Mouse (Mus musculus): ENCODE data around the gene Arg2. TPM values are rescaled to one million over a fixed set of nuclear protein-coding genes. Genes with fewer than 3 reads are reported as not detected.

Arg2 gene
- polyA plus RNA-seq, 1 experiment from 2014 or later: 6.9 TPM

GRCm38 (mm10) chr12:79105312-79105711 lies 25.3 kb upstream of the Arg2 start:
- Histone ChIP-seq H3K4me2 (no peak overlapping the region), H3K27me3 (ENCODE audit: insufficient read depth, low read length) (no peaks in the 10 kb centered on the region), H3K27ac (ENCODE audit: low read depth) (no peak overlapping the region), H3K36me3 (ENCODE audit: insufficient read depth) (no peaks in the 10 kb centered on the region), H3K4me3 (ENCODE audit: low read depth, low read length) (no peak overlapping the region), H3K9ac (no peak overlapping the region), H3K4me1 (ENCODE audit: insufficient read depth) (no peaks in the 10 kb centered on the region), H3K9me3 (ENCODE audit: low read depth, low read length) (no peaks in the 10 kb centered on the region)
- 52% methylated on average over 5 of the region's 5 CpGs for WGBS
- TF ChIP-seq CTCF (IDR thresholded peaks at IDR 0.05; ENCODE audit: low read depth): no peak
- no peak for DNase-seq
- ATAC-seq (ENCODE audit: insufficient read depth): no peak

- Histone ChIP-seq H3K9me3 (ENCODE audit: low read depth, low read length) (no peaks in the 10 kb centered on the region), H3K27me3 (ENCODE audit: insufficient read depth, low read length) (no peaks in the 10 kb centered on the region), H3K4me2 (no peak overlapping the region), H3K4me3 (ENCODE audit: low read depth, low read length) (no peak overlapping the region), H3K27ac (ENCODE audit: low read depth) (no peak overlapping the region), H3K4me1 (ENCODE audit: insufficient read depth) (no peaks in the 10 kb centered on the region), H3K36me3 (ENCODE audit: insufficient read depth) (no peaks in the 10 kb centered on the region), H3K9ac (no peak overlapping the region)
- no peak for DNase-seq
- no peak for ATAC-seq (ENCODE audit: insufficient read depth)
- TF ChIP-seq CTCF (IDR thresholded peaks at IDR 0.05; ENCODE audit: low read depth): no peak
- WGBS: 79% methylated on average over 4 of the region's 4 CpGs
These were observed 11.6 kb upstream of the Arg2 start for GRCm38 (mm10) chr12:79118991-79119390.

GRCm38 (mm10) chr12:79122820-79123219 lies 7.8 kb upstream of the Arg2 start:
- DNase-seq: peak; percentile 65
- Histone ChIP-seq H3K4me2 (no peak overlapping the region), H3K4me3 (ENCODE audit: low read depth, low read length) (no peak overlapping the region), H3K9me3 (ENCODE audit: low read depth, low read length) (no peaks in the 10 kb centered on the region), H3K27ac (ENCODE audit: low read depth) (no peak overlapping the region), H3K27me3 (ENCODE audit: insufficient read depth, low read length) (no peaks in the 10 kb centered on the region), H3K36me3 (ENCODE audit: insufficient read depth) (no peaks in the 10 kb centered on the region), H3K4me1 (ENCODE audit: insufficient read depth) (no peaks in the 10 kb centered on the region), H3K9ac (no peak overlapping the region)
- TF ChIP-seq CTCF (IDR thresholded peaks at IDR 0.05; ENCODE audit: low read depth): peak; percentile 52
- ATAC-seq (ENCODE audit: insufficient read depth): no peak
- WGBS: 35% methylated on average over 3 of the region's 3 CpGs

- 0 out of 2 replicates have a peak overlapping the region, but pooled peaks have one; percentile 38 for H3K9ac ChIP-seq
- no peak overlapping the region for H3K27ac ChIP-seq (ENCODE audit: low read depth)
- H3K4me2 ChIP-seq: peak overlapping the region; percentile 78
- H3K4me1 ChIP-seq (ENCODE audit: insufficient read depth): no peaks in the 10 kb centered on the region
- DNase-seq (no peak), ATAC-seq (ENCODE audit: insufficient read depth) (no peak)
- peaks cover 33% of the 10 kb centered on the region for H3K27me3 ChIP-seq (ENCODE audit: insufficient read depth, low read length)
- H3K4me3 ChIP-seq (ENCODE audit: low read depth, low read length): peak overlapping the region; percentile 35
- WGBS: 2% methylated on average over 22 of the region's 22 CpGs
- no peaks in the 10 kb centered on the region for H3K36me3 ChIP-seq (ENCODE audit: insufficient read depth)
- H3K9me3 ChIP-seq (ENCODE audit: low read depth, low read length): no peaks in the 10 kb centered on the region
- no peak for TF ChIP-seq CTCF (IDR thresholded peaks at IDR 0.05; ENCODE audit: low read depth)
These were observed 650 bp downstream of the Arg2 start for GRCm38 (mm10) chr12:79131178-79131675.

DNA sequence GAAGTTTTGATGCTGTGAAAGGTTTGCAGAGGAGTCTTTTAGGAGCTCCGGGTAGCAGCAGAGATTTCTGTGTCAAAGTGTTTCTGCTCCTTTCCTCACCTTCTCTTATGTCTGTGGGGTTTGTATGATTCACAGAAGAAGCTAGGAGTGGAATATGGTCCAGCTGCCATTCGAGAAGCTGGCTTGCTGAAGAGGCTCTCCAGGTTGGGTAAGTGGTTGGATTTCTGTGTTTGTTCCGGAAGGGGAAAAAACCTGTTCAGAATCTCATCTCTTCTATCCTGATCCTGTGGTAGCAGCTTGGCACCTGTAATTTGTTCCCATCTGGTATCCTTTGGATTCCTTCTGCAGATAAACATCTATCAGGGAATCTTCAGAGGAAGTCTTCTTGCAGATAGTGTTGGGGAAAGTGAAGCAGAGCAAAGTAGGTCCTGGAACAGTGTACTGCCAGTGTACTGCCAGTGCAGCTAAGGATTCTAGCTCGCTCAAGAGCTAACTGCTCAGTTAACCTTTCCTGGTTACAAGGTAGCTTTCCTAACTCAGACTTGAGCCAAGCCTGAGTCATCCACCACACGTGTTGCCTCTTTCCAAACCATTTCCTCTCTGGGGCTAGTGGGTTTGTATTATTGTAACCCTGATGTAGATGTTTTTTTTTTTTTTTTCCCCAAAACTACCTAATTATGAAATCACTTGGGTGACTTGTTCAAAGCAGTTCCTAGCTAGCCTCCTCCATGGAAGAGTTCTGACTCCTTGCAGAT lies 1.3 kb downstream of the Arg2 start:
- WGBS: 18% methylated on average over 5 of the region's 5 CpGs
- Histone ChIP-seq H3K36me3 (ENCODE audit: insufficient read depth) (no peaks in the 10 kb centered on the region), H3K4me3 (ENCODE audit: low read depth, low read length) (peak overlapping the region; percentile 35), H3K4me2 (peak overlapping the region; percentile 78), H3K27me3 (ENCODE audit: insufficient read depth, low read length) (peaks cover 33% of the 10 kb centered on the region), H3K9ac (no peak overlapping the region), H3K9me3 (ENCODE audit: low read depth, low read length) (no peaks in the 10 kb centered on the region), H3K4me1 (ENCODE audit: insufficient read depth) (no peaks in the 10 kb centered on the region), H3K27ac (ENCODE audit: low read depth) (no peak overlapping the region)
- TF ChIP-seq CTCF (IDR thresholded peaks at IDR 0.05; ENCODE audit: low read depth): no peak
- ATAC-seq (ENCODE audit: insufficient read depth): no peak
- peak; percentile 23 for DNase-seq

DNA sequence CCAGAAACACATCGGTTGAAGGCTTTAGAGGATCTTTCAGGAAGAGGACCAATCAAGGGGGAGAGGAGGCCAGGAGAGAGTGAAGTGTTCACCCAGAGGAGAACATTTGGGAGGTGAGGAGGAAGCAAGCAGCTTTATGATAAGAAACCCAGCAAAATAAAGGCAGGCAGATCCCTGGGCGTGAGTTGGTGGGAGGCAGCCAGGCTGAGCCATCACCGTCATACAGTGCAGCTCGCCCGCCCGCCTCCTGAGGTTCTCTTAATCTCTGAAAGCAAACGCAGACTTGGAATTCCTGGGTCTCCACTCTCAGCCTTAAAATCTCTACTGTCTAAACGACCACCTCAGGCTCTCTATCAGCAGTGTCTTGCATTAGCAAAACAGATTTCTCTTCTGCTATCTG lies 4.1 kb downstream of the Arg2 start:
- no peaks in the 10 kb centered on the region for H3K36me3 ChIP-seq (ENCODE audit: insufficient read depth)
- no peaks in the 10 kb centered on the region for H3K9me3 ChIP-seq (ENCODE audit: low read depth, low read length)
- no peak for ATAC-seq (ENCODE audit: insufficient read depth)
- H3K27ac ChIP-seq (ENCODE audit: low read depth): no peak overlapping the region
- no peak overlapping the region for H3K9ac ChIP-seq
- 29% methylated on average over 8 of the region's 8 CpGs for WGBS
- peaks cover 30% of the 10 kb centered on the region for H3K27me3 ChIP-seq (ENCODE audit: insufficient read depth, low read length)
- H3K4me3 ChIP-seq (ENCODE audit: low read depth, low read length): no peak overlapping the region
- no peak for TF ChIP-seq CTCF (IDR thresholded peaks at IDR 0.05; ENCODE audit: low read depth)
- no peak for DNase-seq
- no peaks in the 10 kb centered on the region for H3K4me1 ChIP-seq (ENCODE audit: insufficient read depth)
- H3K4me2 ChIP-seq: no peak overlapping the region

- DNase-seq: no peak
- TF ChIP-seq CTCF (IDR thresholded peaks at IDR 0.05; ENCODE audit: low read depth): no peak
- Histone ChIP-seq H3K27ac (ENCODE audit: low read depth) (no peak overlapping the region), H3K9ac (no peak overlapping the region), H3K4me1 (ENCODE audit: insufficient read depth) (no peaks in the 10 kb centered on the region), H3K4me2 (no peak overlapping the region), H3K27me3 (ENCODE audit: insufficient read depth, low read length) (peaks cover 29% of the 10 kb centered on the region), H3K9me3 (ENCODE audit: low read depth, low read length) (no peaks in the 10 kb centered on the region), H3K4me3 (ENCODE audit: low read depth, low read length) (no peak overlapping the region), H3K36me3 (ENCODE audit: insufficient read depth) (no peaks in the 10 kb centered on the region)
- 31% methylated on average over 4 of the region's 4 CpGs for WGBS
- ATAC-seq (ENCODE audit: insufficient read depth): no peak
These were observed 4.5 kb downstream of the Arg2 start for GRCm38 (mm10) chr12:79135105-79135504.
